Mouse (Mus musculus): ENCODE data around the gene Notch1.

Notch1 gene

GRCm38 (mm10) chr2:26529881-26530280, 13.4 kb upstream of the Notch1 start:
- no peak for DNase-seq (ENCODE audit: low read depth)

- DNase-seq (ENCODE audit: low read depth): no peak
These were observed 12.8 kb upstream of the Notch1 start for GRCm38 (mm10) chr2:26529221-26529805.

- no peak for DNase-seq (ENCODE audit: low read depth)
These were observed 10.2 kb upstream of the Notch1 start for GRCm38 (mm10) chr2:26526443-26527257.

GRCm38 (mm10) chr2:26525355-26526018, 9.0 kb upstream of the Notch1 start:
- no peak for DNase-seq (ENCODE audit: low read depth)

GRCm38 (mm10) chr2:26522327-26522726, 5.9 kb upstream of the Notch1 start:
- no peak for DNase-seq (ENCODE audit: low read depth)

GRCm38 (mm10) chr2:26519753-26520152, 3.3 kb upstream of the Notch1 start:
- DNase-seq (ENCODE audit: low read depth): no peak

- no peak for DNase-seq (ENCODE audit: low read depth)
These were observed 524 bp upstream of the Notch1 start for GRCm38 (mm10) chr2:26516987-26517386.

- DNase-seq (ENCODE audit: low read depth): no peak
These were observed 1.1 kb downstream of the Notch1 start for GRCm38 (mm10) chr2:26515335-26515734.

- DNase-seq (ENCODE audit: low read depth): peak; percentile 59
These were observed 3.2 kb downstream of the Notch1 start for GRCm38 (mm10) chr2:26513105-26513745.

- no peak for DNase-seq (ENCODE audit: low read depth)
These were observed 7.8 kb downstream of the Notch1 start for GRCm38 (mm10) chr2:26508661-26509060.

- no peak for DNase-seq (ENCODE audit: low read depth)
These were observed 8.5 kb downstream of the Notch1 start for GRCm38 (mm10) chr2:26507961-26508391.

- DNase-seq (ENCODE audit: low read depth): no peak
These were observed 9.0 kb downstream of the Notch1 start for GRCm38 (mm10) chr2:26507481-26507886.

- no peak for DNase-seq (ENCODE audit: low read depth)
These were observed 9.7 kb downstream of the Notch1 start for GRCm38 (mm10) chr2:26506746-26507280.

- no peak for DNase-seq (ENCODE audit: low read depth)
These were observed 11.5 kb downstream of the Notch1 start for GRCm38 (mm10) chr2:26504772-26505480.

- DNase-seq (ENCODE audit: low read depth): peak; percentile 69
These were observed 12.5 kb downstream of the Notch1 start for GRCm38 (mm10) chr2:26503661-26504575.

- no peak for DNase-seq (ENCODE audit: low read depth)
These were observed 13.4 kb downstream of the Notch1 start for GRCm38 (mm10) chr2:26502863-26503631.

GRCm38 (mm10) chr2:26502299-26502862, 14.1 kb downstream of the Notch1 start:
- DNase-seq (ENCODE audit: low read depth): no peak

GRCm38 (mm10) chr2:26501651-26502141, 14.8 kb downstream of the Notch1 start:
- DNase-seq (ENCODE audit: low read depth): no peak

Measured in c-Kit-positive CD71-negative TER-119-negative erythroid progenitor cells, embryonic 14.5 days (primary cell).